Mouse (Mus musculus) cerebral cortex, adult 2 months (tissue): ENCODE data around the gene Thap11.

Experiments used
- WGBS: fragments of 180-500 bp; shearing (Covaris S2); methylation state at CpG from one replicate; pipeline ENCODE4 v1.1.7; 2018; 5-methylcytosine and 5-hydroxymethylcytosine counted together

Gene Thap11

DNA sequence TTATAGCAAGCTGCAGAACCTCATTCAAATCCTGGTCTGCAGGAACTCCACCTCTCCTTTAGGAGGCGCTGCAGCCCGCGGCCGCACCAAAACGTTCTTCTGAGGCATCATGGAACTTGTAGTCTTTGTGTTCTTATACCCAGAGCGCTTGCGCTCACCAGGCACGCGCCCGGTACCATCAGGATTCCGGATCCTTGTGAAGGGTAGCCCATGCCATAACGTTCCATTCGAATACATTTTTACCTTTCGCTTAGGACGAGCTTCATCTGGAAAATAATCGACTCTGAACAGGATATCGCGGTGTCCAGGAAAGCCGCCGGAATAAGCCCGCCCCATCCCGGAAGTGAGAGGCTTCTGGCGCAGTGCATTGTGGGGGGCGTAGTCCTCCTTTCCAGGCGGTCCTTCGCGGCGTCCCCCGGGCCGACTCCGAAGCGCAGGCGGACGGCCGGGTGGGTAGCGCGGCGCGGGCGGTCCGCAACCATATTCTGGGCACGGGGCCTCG is at the start of gene Thap11:
Gene Thap11 (plus strand): TSS at position 418 of the 502 bp plus-strand sequence.
- WGBS: under 1% methylated on average over 43 of the region's 43 CpGs

DNA sequence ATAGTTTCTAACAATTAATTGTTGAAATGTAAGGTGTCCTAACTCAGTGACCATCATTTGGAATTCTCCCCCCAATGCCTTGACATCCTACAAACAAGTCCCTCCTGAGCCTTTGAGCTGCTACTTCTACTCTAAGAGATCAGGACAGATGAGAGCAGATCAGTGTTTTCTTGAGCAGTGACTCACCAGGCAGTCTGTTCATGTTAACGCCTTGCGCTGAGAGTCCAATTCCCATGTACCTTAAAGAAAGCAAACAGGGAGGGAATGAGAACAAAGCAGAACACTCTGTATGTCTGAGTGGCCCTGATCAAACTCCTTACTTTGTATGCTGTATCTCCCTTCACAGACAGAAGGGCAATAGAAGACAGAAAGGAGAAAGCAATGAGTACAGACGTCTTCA is 49.6 kb upstream of the Thap11 start:
- WGBS: 43% methylated on average over 3 of the region's 3 CpGs

DNA sequence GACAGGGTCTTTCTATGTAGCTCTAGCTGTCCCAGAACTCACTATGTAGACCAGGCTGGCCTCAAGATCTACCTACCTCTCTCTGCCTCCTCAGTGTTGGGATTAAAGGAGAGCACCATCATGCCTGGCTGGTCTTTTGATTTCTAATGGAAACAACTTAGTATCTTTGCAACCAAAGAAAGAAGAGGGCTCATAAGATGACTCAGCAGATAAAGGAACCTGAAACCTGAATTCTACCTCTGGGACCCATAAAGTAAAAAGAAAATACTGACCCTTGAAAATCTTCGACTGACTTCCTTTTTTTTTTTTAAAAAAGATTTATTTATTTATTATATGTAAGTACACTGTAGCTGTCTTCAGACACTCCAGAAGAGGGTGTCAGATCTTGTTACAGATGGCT is 49.0 kb upstream of the Thap11 start:
- WGBS: 92% methylated on average over 1 of the region's 1 CpGs

GRCm38 (mm10) chr8:105807766-105808165 is 47.2 kb upstream of the Thap11 start:
- 69% methylated on average over 5 of the region's 5 CpGs for WGBS

DNA sequence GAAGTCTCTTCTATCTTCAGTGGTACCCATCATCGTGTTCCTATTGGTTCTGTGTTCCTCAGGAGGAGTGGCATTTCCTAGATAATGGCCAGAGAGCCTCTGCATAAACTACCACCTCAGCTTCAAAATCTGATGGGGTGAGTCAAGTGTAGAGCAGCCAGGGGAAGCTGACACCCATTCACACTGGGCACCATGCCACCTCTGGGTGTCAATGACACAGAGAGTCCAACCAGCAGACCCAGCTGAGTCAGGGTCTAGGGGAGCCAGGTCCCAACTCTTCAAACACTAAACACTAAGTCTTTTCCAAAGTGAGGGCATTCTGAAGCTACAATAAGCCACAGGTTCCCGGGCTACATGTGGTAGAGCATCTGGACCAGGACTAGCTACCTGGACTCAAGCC is 46.5 kb upstream of the Thap11 start:
- WGBS: 75% methylated on average over 2 of the region's 2 CpGs

GRCm38 (mm10) chr8:105810245-105810786 is 44.6 kb upstream of the Thap11 start:
- WGBS: 79% methylated on average over 6 of the region's 6 CpGs

- 80% methylated on average over 10 of the region's 10 CpGs for WGBS
Measured at GRCm38 (mm10) chr8:105811061-105811460, 43.9 kb upstream of the Thap11 start.

- 61% methylated on average over 3 of the region's 3 CpGs for WGBS
Measured at GRCm38 (mm10) chr8:105811543-105811942, 43.4 kb upstream of the Thap11 start.

DNA sequence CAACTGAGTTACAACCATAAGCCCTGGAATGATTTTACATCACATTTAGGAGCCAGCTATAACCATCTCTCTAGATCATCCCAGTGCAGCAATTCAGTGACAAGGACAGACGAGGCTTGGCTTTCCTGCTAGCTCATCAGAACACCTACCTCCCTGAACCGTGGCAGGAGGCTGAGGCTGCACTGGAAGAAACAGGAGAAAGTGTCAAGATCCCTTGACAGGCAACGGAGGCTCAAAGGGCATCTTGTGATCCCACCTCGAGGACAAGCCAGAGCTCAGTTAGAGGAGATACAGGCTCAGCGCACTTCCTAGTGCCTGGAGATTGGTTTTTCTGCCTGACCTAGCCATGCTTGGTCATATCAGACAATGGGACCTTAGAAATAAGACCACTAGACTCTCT is 42.4 kb upstream of the Thap11 start:
- WGBS: 85% methylated on average over 5 of the region's 5 CpGs

GRCm38 (mm10) chr8:105813241-105813640 is 41.7 kb upstream of the Thap11 start:
- 93% methylated on average over 6 of the region's 6 CpGs for WGBS

GRCm38 (mm10) chr8:105819659-105820058 is 35.3 kb upstream of the Thap11 start:
- 90% methylated on average over 3 of the region's 3 CpGs for WGBS

DNA sequence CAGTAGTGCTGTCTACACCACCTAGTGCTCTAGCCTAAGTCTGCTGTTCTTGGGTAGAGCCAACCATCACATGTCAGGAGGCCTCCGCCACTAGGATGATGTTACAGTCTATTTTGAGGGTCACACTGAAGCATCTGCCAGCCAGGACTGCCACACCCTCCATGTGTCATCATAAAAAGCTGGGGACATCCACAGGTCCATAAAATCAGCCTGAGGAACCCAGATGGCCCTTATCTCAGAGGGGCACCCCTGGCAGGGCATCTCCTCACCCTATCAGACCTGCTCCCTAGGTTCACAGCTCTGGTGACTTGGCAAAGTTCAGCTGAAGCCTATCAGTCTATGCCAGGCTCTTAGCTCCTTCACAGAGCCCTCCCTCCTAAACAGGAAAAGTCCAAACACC is 34.0 kb upstream of the Thap11 start:
- 70% methylated on average over 1 of the region's 1 CpGs for WGBS

DNA sequence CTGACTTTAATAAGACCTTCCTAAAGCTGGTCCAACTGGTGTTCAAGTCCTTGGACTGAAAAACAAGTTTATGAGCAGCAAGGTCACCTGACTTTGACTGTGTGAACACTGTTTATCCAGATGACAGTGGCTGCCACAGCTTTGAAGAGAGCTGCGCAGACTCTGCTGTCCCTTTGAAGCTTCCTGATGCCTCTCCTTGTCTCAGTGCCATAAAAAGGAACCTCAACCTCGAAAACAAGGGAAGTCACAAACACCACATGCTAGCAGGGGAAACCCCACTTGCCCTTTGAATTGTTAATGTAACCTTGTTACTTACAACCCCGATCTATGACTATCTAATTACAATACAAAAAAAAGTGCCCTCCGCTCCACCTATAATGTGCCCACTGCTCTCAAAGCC is 29.4 kb upstream of the Thap11 start:
- WGBS: 73% methylated on average over 4 of the region's 4 CpGs

GRCm38 (mm10) chr8:105826379-105826778 is 28.6 kb upstream of the Thap11 start:
- WGBS: 1% methylated on average over 4 of the region's 4 CpGs

GRCm38 (mm10) chr8:105826861-105827848 is 27.8 kb upstream of the Thap11 start, which contains the start of the genes Ranbp10 and Tsnaxip1:
TSS of gene Ranbp10 (minus strand) at chr8:105827350.
TSS of gene Tsnaxip1 (plus strand) at chr8:105827731.
- under 1% methylated on average over 52 of the region's 52 CpGs for WGBS

DNA sequence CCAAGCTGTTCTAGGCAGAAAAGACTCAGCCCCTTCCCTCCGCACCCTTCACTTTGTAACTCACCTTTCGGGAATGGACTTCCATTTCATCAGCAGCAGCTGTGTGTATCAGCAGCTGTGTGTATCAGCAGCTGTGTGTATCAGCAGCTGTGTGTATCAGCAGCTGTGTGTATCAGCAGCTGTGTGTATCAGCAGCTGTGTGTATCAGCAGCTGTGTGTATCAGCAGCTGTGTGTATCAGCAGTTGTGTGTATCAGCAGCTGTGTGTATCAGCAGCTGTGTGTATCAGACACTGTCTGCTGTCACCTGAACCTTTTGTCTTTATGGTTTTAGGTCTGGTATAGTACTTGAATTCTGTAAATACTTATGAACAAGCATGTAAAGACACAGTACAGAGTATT is 21.2 kb upstream of the Thap11 start:
- 81% methylated on average over 2 of the region's 2 CpGs for WGBS

- 28% methylated on average over 11 of the region's 11 CpGs for WGBS
Measured at GRCm38 (mm10) chr8:105835318-105835717, 19.6 kb upstream of the Thap11 start.

GRCm38 (mm10) chr8:105836991-105837390 is 17.9 kb upstream of the Thap11 start:
- WGBS: 63% methylated on average over 6 of the region's 6 CpGs

- WGBS: 90% methylated on average over 5 of the region's 5 CpGs
Measured at GRCm38 (mm10) chr8:105839209-105839608, 15.7 kb upstream of the Thap11 start.

DNA sequence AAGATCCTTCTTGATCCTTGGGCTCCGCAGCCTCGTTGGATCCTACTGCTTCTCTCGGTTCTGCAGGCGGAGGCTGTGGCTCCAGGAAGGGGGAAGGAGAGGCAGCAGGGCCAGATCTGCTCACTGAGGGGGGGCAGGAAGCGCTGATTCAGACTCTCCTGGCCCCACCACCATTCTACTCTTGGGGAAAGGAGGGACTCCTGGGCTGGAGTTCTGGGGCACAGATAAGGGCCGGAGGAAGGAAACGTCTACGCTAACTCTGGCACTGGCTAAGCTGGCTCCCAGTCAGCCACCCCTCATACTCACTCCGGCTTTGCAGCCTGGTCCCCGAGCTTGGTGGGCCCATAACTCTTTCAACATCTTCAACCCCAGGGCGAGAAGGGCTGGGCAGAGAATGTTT is 8.3 kb upstream of the Thap11 start:
- WGBS: 90% methylated on average over 11 of the region's 11 CpGs

DNA sequence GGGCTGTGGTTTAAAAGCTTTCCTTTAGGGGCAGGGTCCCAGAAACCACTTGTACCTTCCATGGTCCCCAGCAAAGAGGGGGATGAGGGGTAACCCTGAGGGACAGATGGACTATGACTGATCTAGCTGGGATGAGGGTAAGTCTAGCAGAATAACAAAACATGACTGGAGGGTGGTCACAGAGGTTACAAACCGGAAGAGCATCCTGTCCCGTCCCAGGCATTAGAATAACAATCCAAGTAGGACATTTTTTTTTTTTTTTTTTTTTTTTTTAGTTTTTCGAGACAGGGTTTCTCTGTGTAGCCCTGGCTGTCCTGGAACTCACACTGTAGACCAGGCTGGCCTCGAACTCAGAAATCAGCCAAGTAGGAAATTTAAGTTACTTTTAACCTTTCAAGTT is 4.9 kb upstream of the Thap11 start:
- WGBS: 88% methylated on average over 4 of the region's 4 CpGs

- WGBS: 72% methylated on average over 7 of the region's 7 CpGs
Measured at GRCm38 (mm10) chr8:105850611-105851010, 4.3 kb upstream of the Thap11 start.

GRCm38 (mm10) chr8:105851651-105852143 is 3.2 kb upstream of the Thap11 start:
- WGBS: under 1% methylated on average over 34 of the region's 34 CpGs
